Mouse (Mus musculus): ENCODE data around the gene Cyth1.

Cyth1 gene

DNA sequence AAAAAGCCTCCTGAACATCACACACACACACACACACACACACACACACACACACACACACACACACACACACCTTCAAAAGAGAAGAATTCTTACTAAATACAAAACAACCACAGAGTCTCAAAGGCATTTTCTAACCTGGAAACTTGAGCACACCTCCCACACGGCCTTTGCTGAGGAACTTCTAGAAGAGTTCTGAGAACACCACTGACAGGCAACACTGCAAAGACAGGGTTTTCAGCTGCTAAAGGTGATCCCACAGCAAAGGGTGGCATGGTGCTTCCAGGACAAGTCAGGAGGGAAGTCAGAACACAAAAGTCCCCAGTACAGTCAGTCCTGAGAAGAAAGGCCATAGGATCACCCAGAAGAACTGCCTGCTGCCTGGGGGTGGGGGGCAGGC is 22.5 kb downstream of the Cyth1 start:
- in situ Hi-C loops (cut with MboI, MseI), result loop anchor here (25.0 kb wide), 2 partner anchors 889 to 1814 kb away; partner anchors contain the start of gene Rnf157

- in situ Hi-C loops (cut with MboI, MseI), result loop anchor here (25.0 kb wide), 2 partner anchors 888 to 1813 kb away; partner anchors contain the start of gene Rnf157
Measured at GRCm38 (mm10) chr11:118225056-118225836, 23.1 kb downstream of the Cyth1 start.

- in situ Hi-C loops (cut with MboI, MseI), result no loop called here
Measured at GRCm38 (mm10) chr11:118223416-118224067, 24.9 kb downstream of the Cyth1 start.

DNA sequence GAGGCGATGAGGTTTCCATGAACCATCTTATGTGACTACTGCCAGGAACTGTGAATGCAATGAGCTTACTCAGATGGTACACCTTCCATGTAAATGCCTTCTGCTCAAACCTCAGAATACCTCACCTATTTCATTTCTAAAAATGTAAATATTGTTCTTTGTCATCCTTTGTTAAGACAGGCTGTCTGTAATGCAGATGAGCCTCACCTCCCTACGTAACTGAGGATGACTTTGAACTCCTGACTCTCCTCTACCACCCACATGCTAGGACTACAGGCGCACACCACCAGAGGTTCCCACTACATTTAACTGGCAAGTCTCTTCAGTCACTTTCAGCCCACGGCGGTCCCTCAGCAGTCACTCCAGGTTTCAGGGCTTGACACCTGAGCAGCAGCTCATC is 25.5 kb downstream of the Cyth1 start:
- in situ Hi-C loops (cut with MboI, MseI), result no loop called here

DNA sequence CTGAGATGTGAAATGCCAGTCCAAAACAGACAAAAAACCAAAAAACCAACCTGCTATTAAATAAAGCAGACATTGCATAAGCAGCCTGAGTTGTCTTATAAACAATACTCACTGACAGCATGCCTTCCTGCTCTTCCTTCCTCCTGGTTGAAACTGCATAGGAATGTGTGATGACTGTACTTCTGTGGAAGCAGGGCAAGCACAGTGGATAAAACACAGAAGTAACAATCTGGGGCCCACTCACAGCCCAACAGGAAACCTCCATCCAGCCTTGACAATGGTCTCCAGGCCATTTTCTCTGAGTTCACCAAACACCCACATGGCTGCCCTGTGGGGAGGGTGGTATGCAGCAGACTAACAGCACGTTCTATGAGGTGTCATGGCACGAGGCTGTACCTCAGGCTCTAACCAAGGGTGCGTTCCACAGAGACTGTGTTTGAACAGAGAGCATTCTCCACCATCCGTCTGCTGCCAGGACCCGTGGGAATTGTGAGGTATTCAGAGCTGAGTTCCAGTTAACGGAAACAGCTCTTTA is 26.0 kb downstream of the Cyth1 start:
- in situ Hi-C loops (cut with MboI, MseI), result no loop called here

DNA sequence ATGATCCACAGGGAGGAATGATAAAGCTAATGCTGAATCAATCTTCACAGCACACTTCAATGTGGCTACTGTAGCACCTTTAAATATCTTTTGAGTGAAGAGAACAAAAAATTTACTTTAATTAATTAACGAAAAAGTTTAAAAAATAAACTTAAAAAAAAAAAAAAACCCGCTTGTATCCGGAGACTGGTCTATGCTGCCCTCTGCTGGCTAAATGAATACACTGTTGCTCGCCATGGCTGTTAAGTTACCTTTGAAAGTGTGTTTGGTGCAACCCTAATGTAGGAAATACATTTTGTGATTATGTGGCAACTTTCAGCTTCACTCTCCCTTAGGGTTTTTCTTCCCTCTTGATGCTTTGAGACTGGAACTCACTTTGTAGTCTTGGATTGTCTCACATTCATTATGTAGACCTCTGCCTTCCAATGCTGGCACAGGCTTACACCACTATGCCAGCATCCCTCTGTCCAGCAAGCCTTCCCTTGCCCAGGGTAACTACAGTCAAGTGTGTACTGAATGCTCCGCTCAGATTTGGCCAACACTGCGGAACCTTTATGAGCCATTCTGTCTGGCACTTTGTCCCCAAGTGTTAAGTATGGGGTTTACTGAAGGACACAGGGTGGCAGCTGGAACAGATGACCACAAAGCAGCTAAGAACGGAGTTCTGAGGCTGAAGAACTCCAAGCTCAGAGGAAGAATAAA is 27.7 kb downstream of the Cyth1 start:
- in situ Hi-C loops (cut with MboI, MseI), result no loop called here

- in situ Hi-C loops (cut with MboI, MseI), result no loop called here
Measured at GRCm38 (mm10) chr11:118219066-118219465, 29.3 kb downstream of the Cyth1 start.

DNA sequence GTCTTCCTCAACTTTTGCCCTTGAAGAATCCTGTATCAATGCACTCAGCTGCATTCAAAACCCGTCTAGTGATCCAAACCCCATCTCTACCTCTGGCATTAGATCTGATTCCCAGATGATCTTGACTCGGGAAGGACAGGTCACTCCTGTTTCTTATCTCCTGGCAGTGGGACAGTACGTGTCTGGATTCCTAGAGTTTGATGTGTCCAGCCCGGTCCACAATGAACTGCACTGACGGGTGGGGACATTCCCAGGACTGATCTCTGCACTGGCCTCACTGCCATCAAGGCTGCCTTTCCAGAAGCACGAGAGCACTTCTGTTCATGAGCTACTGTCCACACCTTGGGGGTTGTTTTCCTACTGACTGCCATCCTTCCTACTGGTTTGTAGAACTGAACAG is 31.9 kb downstream of the Cyth1 start:
- in situ Hi-C loops (cut with MboI, MseI), result no loop called here

DNA sequence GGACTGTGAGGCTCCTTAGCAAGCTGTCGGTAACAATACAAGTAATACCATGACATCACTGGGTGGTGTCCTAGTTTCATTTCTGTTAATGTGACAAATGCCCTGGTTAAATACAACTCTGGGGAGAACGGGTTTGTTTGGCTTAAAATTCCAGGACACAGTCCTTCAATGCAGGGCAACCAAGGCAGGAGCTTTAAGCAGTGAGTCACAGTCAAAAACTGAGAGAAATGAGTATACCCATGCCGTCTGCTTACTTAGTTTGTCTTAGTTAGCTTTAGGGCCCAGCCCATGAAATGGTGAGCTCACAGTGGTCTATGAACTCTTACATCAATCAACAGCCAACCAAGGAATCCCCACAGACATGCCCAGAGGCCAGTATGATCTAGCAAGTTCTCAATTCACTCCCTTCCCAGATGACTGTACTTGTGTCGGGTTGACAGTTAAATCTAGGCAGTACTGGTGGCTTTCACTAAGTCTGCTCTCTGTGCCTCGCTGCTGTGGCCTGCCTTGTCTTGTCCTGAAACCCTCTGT is 32.4 kb downstream of the Cyth1 start:
- in situ Hi-C loops (cut with MboI, MseI), result no loop called here

DNA sequence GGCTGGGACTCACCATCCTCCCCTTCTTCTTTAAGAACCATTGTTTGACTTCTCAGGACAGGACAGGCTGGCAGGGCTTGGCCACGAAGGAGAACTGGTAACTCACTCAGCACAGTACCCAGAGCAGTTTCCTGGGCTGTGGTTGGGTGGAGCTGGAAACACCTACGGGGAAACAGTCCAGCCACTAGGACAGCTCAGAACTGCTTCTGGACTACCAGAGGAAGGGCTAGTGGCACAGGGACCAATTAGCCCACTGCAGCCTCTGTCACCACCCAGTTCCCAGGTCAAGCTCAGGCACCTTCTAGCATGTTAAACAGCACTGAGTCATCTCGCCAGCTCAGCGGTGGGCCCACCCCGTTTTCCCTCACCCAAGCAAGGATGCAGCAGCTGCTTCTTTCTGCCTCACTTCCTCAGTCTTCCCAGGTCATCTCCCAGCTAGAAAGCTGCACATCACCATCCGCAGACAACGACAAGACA is 35.7 kb downstream of the Cyth1 start:
- in situ Hi-C loops (cut with MboI, MseI), result no loop called here

DNA sequence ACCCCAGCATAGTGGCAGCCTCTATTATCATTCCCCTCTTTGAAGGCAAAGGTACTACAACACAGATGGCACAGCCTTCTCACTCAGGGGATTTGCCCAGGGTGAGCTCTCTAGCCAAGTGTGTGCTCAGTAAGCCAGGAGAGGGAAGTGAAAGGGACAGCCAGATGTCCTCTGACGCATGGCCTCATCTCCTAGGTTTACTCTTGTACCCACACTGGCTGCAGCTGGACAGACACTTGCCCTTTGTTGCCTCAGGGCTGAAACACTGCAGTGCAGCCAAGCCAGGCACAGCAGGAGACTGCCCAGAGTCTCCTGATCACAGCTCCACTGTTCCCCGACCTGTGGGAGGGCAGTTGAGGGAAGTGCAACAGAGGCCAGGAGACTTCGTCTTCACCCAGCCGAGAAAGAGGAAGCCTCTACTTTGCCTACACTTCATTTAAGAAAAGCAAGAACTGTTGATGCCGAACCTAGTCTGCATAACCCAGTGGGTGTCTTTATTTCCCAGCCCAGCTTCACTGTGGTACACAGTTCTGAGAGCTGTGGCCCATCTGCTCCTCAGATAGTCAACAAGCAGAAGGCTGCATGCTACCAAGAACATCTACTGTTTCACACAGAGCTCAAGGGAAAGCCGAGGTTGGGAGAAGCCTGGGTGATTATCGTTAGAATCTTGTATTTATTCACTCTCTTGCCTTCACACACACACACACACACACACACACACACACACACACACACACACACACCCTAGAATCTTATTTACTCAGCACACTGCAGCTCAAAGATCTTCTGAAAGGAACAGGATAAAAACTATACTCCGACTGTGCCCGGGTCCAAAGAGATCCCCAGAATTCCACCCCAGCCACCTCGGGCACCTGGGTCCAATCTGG is 36.4 kb downstream of the Cyth1 start:
- in situ Hi-C loops (cut with MboI, MseI), result no loop called here

DNA sequence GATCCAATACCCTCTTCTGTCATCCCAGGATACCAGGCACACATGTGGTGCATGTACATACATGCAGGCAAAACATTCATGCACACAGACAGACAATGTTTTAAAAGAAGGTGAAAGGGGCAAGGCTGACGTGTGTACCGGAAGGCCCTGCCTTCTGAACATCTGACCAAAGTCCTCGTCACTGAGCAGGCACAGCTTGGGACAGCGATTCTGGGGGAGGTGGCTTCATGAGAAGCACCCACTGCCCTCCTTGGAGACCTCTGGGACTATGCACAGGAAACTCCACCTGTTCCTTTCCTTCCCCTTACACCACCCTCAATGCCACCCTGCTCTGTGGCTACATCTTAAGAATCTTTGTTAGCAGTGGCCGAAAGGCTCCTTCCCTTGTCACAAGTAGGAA is 37.4 kb downstream of the Cyth1 start:
- in situ Hi-C loops (cut with MboI, MseI), result no loop called here

- in situ Hi-C loops (cut with MboI, MseI), result no loop called here
Measured at GRCm38 (mm10) chr11:118210116-118210515, 38.3 kb downstream of the Cyth1 start.

DNA sequence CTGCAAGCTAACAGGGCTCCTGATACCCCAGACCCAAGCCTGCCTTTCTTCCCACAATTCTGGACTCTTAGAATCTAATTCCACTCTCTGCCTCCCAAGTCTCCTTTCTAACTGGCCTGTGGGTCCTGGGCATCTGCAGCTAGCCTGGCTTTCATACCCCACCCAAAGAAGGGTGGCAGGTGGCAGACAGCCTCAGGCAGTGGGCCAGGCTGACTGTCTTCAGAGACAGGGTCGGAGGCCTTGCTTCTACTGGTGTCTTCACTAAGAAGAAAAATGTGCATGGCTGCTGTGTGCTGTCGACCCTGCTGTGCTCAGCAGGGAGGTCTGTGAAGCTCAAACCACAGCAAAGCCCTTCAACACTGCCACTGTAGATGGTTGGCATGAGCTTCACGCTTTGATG is 39.0 kb downstream of the Cyth1 start:
- in situ Hi-C loops (cut with MboI, MseI), result no loop called here

- in situ Hi-C loops (cut with MboI, MseI), result no loop called here
Measured at GRCm38 (mm10) chr11:118208672-118209272, 39.6 kb downstream of the Cyth1 start.

DNA sequence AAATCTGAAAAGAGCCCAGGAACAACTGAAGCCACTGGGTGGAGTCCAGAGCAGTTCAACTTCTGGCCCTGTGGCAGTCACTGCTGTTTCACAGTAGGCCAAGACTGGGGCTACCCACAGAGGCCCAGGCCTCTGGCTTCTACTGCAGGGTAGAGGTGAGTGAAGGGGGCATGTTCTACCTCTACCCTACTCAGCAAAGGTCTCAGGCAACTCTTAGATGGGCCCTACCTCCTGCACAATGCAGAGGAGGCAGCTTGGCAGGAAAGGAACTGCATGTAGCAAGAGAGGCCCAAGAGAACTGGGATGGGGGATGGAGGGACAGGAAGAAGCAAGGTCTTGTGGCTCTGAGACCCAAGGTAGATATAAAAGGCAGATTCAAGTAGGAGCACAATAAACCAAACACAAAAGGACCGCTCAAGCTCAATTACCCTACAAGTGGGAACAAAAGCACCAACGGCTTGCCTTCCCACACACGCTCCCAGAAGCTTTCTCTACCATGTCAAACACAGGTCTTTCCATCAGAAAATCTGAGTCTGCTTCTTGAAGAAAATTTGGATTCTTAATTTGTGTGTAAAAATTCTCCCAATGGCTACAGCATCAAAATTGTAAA is 40.9 kb downstream of the Cyth1 start:
- in situ Hi-C loops (cut with MboI, MseI), result no loop called here

DNA sequence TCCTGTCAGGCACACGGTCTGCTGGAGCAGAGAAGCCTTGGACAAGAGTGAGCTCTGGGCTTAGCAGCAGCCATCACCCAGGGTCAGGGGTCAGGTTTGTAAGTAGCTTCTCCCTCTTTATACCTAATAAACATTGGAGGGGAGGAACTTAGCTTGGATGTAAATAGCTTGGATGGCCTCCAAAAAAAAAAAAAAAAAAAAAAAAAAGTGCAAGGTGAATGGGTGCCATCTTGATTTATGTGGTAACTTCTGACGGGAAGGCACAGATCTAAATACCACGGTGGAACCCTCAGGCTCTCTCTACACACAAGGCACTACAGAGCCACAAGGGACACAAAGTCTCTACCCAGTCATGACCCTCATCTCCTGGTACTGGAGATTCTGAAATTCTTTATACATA is 42.1 kb downstream of the Cyth1 start:
- in situ Hi-C loops (cut with MboI, MseI), result no loop called here

- in situ Hi-C loops (cut with MboI, MseI), result no loop called here
Measured at GRCm38 (mm10) chr11:118203469-118203868, 44.9 kb downstream of the Cyth1 start.

- in situ Hi-C loops (cut with MboI, MseI), result no loop called here
Measured at GRCm38 (mm10) chr11:118202410-118203233, 45.8 kb downstream of the Cyth1 start.

All from T-helper 2 cell (primary cell).